Mouse (Mus musculus): ENCODE measurements around the gene Cacnb4. TPM values are rescaled to one million over a fixed set of nuclear protein-coding genes. Genes with fewer than 3 reads are reported as not detected.

The Cacnb4 gene
- polyA plus RNA-seq, 1 experiment from 2014 or later = 12.7 TPM

GRCm38 (mm10) chr2:52504762-52505161, 171.9 kb downstream of the Cacnb4 start:
- ATAC-seq (replicated peaks) = no peak
- no peak overlapping the region for H3K27ac ChIP-seq (replicated peaks)
- H3K27me3 ChIP-seq = no peaks in the 10 kb centered on the region
- 75% methylated on average over 3 of the region's 3 CpGs for WGBS
- no peak overlapping the region for H3K9ac ChIP-seq (replicated peaks)
- no peak overlapping the region for H3K4me3 ChIP-seq
- H3K36me3 ChIP-seq = no peaks in the 10 kb centered on the region
- no peak overlapping the region for H3K4me2 ChIP-seq (replicated peaks)
- peaks cover 2% of the 10 kb centered on the region; the same call in 1 of the 2 replicates for H3K4me1 ChIP-seq
- no peaks in the 10 kb centered on the region for H3K9me3 ChIP-seq

DNA sequence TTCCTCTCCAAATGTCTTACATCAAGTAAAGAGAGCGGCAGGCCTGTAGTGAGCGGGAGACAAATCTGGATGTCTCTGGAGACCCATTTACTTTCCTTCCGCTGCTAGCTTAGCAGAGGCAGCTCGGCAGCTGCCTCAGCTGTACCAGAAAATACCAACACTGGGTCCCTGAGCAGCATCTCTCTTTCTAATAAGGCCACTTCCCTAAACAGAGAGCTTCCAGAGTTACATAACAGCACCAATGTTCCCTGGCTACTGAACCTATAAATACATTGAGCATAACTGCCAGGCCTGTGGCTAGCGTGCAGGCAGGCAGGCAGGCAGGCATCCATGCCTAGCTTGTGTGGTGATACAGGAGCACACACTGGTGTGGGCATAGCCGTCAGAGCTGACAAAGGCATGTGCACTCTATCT, 176.8 kb downstream of the Cacnb4 start:
- ATAC-seq (replicated peaks) = no peak
- 72% methylated on average over 6 of the region's 6 CpGs for WGBS
- H3K4me2 ChIP-seq (replicated peaks) = no peak overlapping the region
- H3K36me3 ChIP-seq = no peaks in the 10 kb centered on the region
- H3K9ac ChIP-seq (replicated peaks) = no peak overlapping the region
- peaks cover 12% of the 10 kb centered on the region for H3K4me1 ChIP-seq
- H3K27ac ChIP-seq (replicated peaks) = no peak overlapping the region
- H3K27me3 ChIP-seq = no peaks in the 10 kb centered on the region
- H3K9me3 ChIP-seq = no peaks in the 10 kb centered on the region
- no peak overlapping the region for H3K4me3 ChIP-seq

- Histone ChIP-seq H3K9ac (replicated peaks) (no peak overlapping the region), H3K27ac (replicated peaks) (no peak overlapping the region), H3K36me3 (no peaks in the 10 kb centered on the region), H3K27me3 (no peaks in the 10 kb centered on the region), H3K9me3 (no peaks in the 10 kb centered on the region), H3K4me1 (peaks cover 19% of the 10 kb centered on the region), H3K4me3 (no peak overlapping the region), H3K4me2 (replicated peaks) (no peak overlapping the region)
- ATAC-seq (replicated peaks) = no peak
- 71% methylated on average over 12 of the region's 12 CpGs for WGBS
These were observed 177.5 kb downstream of the Cacnb4 start for GRCm38 (mm10) chr2:52499101-52499537.

- no peak overlapping the region for H3K9ac ChIP-seq (replicated peaks)
- H3K36me3 ChIP-seq = no peaks in the 10 kb centered on the region
- peaks cover 19% of the 10 kb centered on the region for H3K4me1 ChIP-seq
- no peaks in the 10 kb centered on the region for H3K27me3 ChIP-seq
- no peak overlapping the region for H3K27ac ChIP-seq (replicated peaks)
- H3K4me2 ChIP-seq (replicated peaks) = no peak overlapping the region
- ATAC-seq (replicated peaks) = peak; percentile 77
- H3K9me3 ChIP-seq = no peaks in the 10 kb centered on the region
- H3K4me3 ChIP-seq = no peak overlapping the region
- 66% methylated on average over 11 of the region's 11 CpGs for WGBS
These were observed 181.4 kb downstream of the Cacnb4 start for GRCm38 (mm10) chr2:52495097-52495694.

GRCm38 (mm10) chr2:52494274-52494673, 182.4 kb downstream of the Cacnb4 start:
- no peak overlapping the region for H3K27ac ChIP-seq (replicated peaks)
- ATAC-seq (replicated peaks) = no peak
- 42% methylated on average over 8 of the region's 8 CpGs for WGBS

DNA sequence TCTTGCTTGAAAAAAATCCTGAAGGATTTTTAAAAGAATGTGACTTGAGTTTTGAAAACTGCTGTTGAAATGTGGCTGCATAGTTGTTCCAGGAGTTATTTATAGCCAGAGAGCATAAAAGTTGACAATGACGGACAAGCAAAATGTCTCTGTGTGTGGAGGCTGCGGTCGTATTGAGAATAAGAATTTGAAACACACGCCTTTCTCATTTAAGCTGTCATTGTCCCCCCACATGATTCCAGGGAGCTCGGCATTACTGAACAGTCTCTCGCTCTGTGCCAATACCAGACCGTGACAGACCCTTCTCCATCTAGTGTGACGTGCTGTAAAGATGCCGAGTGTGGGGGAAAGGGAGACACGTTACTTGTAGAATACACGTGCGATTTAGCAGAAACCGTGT, 183.8 kb downstream of the Cacnb4 start:
- Histone ChIP-seq H3K27ac (replicated peaks) (no peak overlapping the region), H3K9ac (replicated peaks) (no peak overlapping the region), H3K36me3 (no peaks in the 10 kb centered on the region), H3K4me2 (replicated peaks) (no peak overlapping the region), H3K9me3 (no peaks in the 10 kb centered on the region), H3K4me1 (peaks cover 14% of the 10 kb centered on the region), H3K27me3 (no peaks in the 10 kb centered on the region), H3K4me3 (no peak overlapping the region)
- no peak for ATAC-seq (replicated peaks)
- 70% methylated on average over 13 of the region's 13 CpGs for WGBS

More at GRCm38 (mm10) chr2:52494274-52494673, 182.4 kb downstream of the Cacnb4 start:
- H3K4me3 ChIP-seq = no peak overlapping the region
- H3K4me2 ChIP-seq (replicated peaks) = no peak overlapping the region
- H3K4me1 ChIP-seq = peaks cover 14% of the 10 kb centered on the region
- no peaks in the 10 kb centered on the region for H3K27me3 ChIP-seq
- no peak overlapping the region for H3K9ac ChIP-seq (replicated peaks)
- no peaks in the 10 kb centered on the region for H3K9me3 ChIP-seq
- no peaks in the 10 kb centered on the region for H3K36me3 ChIP-seq

GRCm38 (mm10) chr2:52489840-52490239, 186.8 kb downstream of the Cacnb4 start:
- Histone ChIP-seq H3K4me2 (replicated peaks) (no peak overlapping the region), H3K9me3 (no peaks in the 10 kb centered on the region), H3K4me1 (peaks cover 7% of the 10 kb centered on the region), H3K4me3 (no peak overlapping the region), H3K36me3 (no peaks in the 10 kb centered on the region), H3K27ac (replicated peaks) (no peak overlapping the region), H3K9ac (replicated peaks) (no peak overlapping the region), H3K27me3 (no peaks in the 10 kb centered on the region)
- 8% methylated on average over 1 of the region's 1 CpGs for WGBS
- no peak for ATAC-seq (replicated peaks)

DNA sequence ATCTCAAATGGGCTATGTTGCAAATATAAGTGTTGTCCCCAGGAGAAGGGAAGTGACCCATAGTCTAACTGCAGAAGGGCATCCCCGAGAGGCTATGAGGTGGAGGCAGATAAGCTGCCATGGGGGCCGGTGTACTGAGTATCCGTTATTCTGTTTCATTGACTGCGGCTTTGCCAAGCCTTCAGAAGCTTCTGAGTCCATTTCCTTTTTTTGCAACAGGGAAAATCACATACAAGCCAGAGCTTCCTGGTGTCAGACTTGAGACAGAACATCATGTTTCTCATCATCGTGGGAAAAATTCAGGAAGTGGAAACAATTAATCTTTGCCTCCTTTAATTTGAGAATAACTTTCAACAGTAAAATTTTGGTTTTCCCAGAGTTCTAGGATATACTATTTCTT, 193.1 kb downstream of the Cacnb4 start:
- Histone ChIP-seq H3K4me1 (no peaks in the 10 kb centered on the region), H3K9me3 (no peaks in the 10 kb centered on the region), H3K27ac (replicated peaks) (no peak overlapping the region), H3K27me3 (no peaks in the 10 kb centered on the region), H3K4me3 (no peak overlapping the region), H3K9ac (replicated peaks) (no peak overlapping the region), H3K36me3 (no peaks in the 10 kb centered on the region), H3K4me2 (replicated peaks) (no peak overlapping the region)
- ATAC-seq (replicated peaks) = no peak
- 94% methylated on average over 5 of the region's 5 CpGs for WGBS

DNA sequence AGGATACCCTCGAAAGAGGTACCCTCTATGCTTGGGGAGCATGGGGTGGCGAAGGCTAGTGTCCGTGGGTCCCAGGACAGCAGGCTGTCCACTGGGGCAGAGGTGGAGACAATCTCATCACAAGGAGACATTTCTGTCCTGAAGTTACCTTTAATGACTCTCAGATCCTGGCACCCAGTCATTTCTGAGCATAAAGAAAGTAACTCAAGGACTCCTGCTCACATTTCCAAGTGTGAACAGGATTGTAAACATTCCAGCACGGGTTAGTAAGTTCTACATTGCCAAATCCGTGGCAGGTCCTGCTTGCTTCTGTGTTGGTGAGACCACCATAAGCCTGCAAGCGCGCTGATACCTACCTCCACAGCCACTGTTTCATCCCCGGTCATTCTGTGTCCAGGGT, 196.2 kb downstream of the Cacnb4 start:
- Histone ChIP-seq H3K9me3 (no peaks in the 10 kb centered on the region), H3K9ac (replicated peaks) (no peak overlapping the region), H3K36me3 (peaks cover 3% of the 10 kb centered on the region; the same call in 1 of the 2 replicates), H3K27me3 (no peaks in the 10 kb centered on the region), H3K4me1 (no peaks in the 10 kb centered on the region), H3K27ac (replicated peaks) (no peak overlapping the region), H3K4me2 (replicated peaks) (no peak overlapping the region), H3K4me3 (no peak overlapping the region)
- WGBS = 88% methylated on average over 8 of the region's 8 CpGs
- no peak for ATAC-seq (replicated peaks)

- Histone ChIP-seq H3K36me3 (peaks cover 14% of the 10 kb centered on the region), H3K27me3 (no peaks in the 10 kb centered on the region), H3K9me3 (no peaks in the 10 kb centered on the region), H3K4me1 (no peaks in the 10 kb centered on the region), H3K9ac (replicated peaks) (no peak overlapping the region), H3K4me2 (replicated peaks) (no peak overlapping the region), H3K27ac (replicated peaks) (no peak overlapping the region), H3K4me3 (no peak overlapping the region)
- ATAC-seq (replicated peaks) = no peak
- 94% methylated on average over 5 of the region's 5 CpGs for WGBS
These were observed 198.1 kb downstream of the Cacnb4 start for GRCm38 (mm10) chr2:52478501-52478900.

GRCm38 (mm10) chr2:52477550-52477907, 199.1 kb downstream of the Cacnb4 start:
- H3K4me3 ChIP-seq = no peak overlapping the region
- H3K9ac ChIP-seq (replicated peaks) = no peak overlapping the region
- 98% methylated on average over 13 of the region's 13 CpGs for WGBS
- ATAC-seq (replicated peaks) = no peak
- H3K36me3 ChIP-seq = peaks cover 16% of the 10 kb centered on the region
- H3K27me3 ChIP-seq = no peaks in the 10 kb centered on the region
- no peak overlapping the region for H3K27ac ChIP-seq (replicated peaks)
- H3K4me1 ChIP-seq = 0 out of 2 replicates have a peak, but pooled peaks cover under 1% of the 10 kb centered on the region
- H3K4me2 ChIP-seq (replicated peaks) = no peak overlapping the region
- H3K9me3 ChIP-seq = no peaks in the 10 kb centered on the region

DNA sequence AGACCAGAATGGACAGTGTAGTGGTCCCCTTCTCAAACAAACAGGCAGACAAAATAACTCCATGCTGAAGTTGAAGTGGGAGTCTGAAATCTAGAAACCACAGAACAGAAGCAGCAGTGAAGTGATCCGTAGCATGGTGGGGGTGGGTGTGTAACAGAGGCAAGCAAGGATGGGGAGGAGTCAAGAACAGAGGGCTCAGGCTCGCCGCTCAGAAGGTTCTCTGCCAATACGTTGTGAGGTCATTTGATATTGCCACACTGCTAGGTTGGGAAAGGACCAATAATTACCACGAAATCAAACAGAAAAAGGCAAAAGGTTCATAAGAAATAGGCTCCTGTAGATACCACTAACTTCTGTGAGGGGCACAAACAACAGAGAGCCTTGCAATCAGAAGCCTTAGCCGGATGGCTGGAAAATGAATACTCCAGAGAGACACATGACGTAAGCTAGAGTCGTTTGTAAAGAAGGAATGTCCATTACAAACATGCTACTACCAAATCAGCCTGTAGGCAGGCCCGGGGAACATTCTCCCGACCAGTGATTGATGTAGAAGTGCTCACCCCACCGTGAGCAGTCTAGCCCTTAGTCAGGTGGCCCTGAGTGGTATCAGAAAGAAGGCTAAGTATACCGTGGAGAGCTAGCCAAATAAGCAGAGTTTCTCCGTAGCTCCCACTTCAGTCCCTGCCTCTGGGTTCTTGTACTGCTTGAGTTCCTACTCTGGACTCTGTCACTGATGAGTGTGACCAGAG, 199.7 kb downstream of the Cacnb4 start:
- ATAC-seq (replicated peaks) = no peak
- Histone ChIP-seq H3K27me3 (no peaks in the 10 kb centered on the region), H3K36me3 (peaks cover 16% of the 10 kb centered on the region), H3K4me3 (no peak overlapping the region), H3K9ac (replicated peaks) (no peak overlapping the region), H3K9me3 (no peaks in the 10 kb centered on the region), H3K27ac (replicated peaks) (no peak overlapping the region), H3K4me2 (replicated peaks) (no peak overlapping the region), H3K4me1 (peaks cover 6% of the 10 kb centered on the region)
- WGBS = 83% methylated on average over 13 of the region's 13 CpGs

Measured in forebrain, embryonic 15.5 days (tissue).